In genomic region chr1:164874446-164874845, GRCm38 (mm10) we compare ENCODE assay signal across 23 mouse cellular contexts.
DNase-seq lines count a peak whose midpoint lies in the region; ATAC-seq and TF ChIP-seq lines count a peak whose summit lies in the region.
"Had no signal": no experiment of that assay in that cellular context is flagged by ENCODE, and none has a peak within 500 bp of the region (broad histone marks: within the 10 kb centered on the region; RNA-seq: fewer than 3 reads in every experiment).

No protein-coding gene starts in this region.

- no peak for TF ChIP-seq POLR2A in kidney, adult 2 months (IDR thresholded peaks at IDR 0.05; ENCODE audit: low read depth, low read length)

- peaks cover 8% of the 10 kb centered on the region; the same call in 1 of the 2 replicates for H3K4me1 ChIP-seq in kidney, adult 2 months (ENCODE audit: control insufficient read depth, insufficient read depth, low read length)
- no peaks in the 10 kb centered on the region for H3K4me1 ChIP-seq in kidney, embryonic 16.5 days (ENCODE audit: insufficient read depth, low read length)
- H3K4me1 ChIP-seq: embryonic facial prominence, embryonic 13.5 days; embryonic facial prominence, embryonic 15.5 days; forebrain, embryonic 10.5 days; forebrain, embryonic 12.5 days had no signal

- ATAC-seq in kidney, embryonic 16.5 days (ENCODE audit: low FRiP score, low TSS enrichment), result no peak
- ATAC-seq in megakaryocyte progenitor cell, adult 5-6 weeks (replicated peaks; ENCODE audit: poor library complexity), result no peak
- ATAC-seq: forebrain, embryonic 14.5 days; forebrain, embryonic 16.5 days had no signal

- DNase-seq in embryo, embryonic 10.5 days (ENCODE audit: low spot score), result peak; percentile 18
- no peak for DNase-seq in embryo, embryonic 9.5 days (ENCODE audit: extremely low spot score)
- DNase-seq in kidney, adult 2 months, result peak; percentile 78
- DNase-seq in kidney, postnatal 36 days, result peak; percentile 19 to 64
- DNase-seq in kidney, postnatal 14 days, result no peak
- DNase-seq: adrenal gland, adult 2 months; adrenal gland, postnatal 10 days; adrenal gland, postnatal 25 days; cerebellum, adult 11 months; cerebellum, adult 18-20 months; cerebellum, adult 8-10 months; cerebellum, adult 9-11 months; cerebellum, postnatal 14 days; cerebellum, postnatal 36 days had no signal

- peak overlapping the region; percentile 47; the same call in 1 of the 2 replicates for H3K27ac ChIP-seq in kidney, adult 2 months (ENCODE audit: insufficient read depth, low read depth, low read length)
- H3K27ac ChIP-seq in kidney, embryonic 16.5 days (ENCODE audit: low read length), result no peak overlapping the region
- H3K27ac ChIP-seq: embryonic facial prominence, embryonic 13.5 days; embryonic facial prominence, embryonic 15.5 days; forebrain, embryonic 10.5 days; forebrain, embryonic 12.5 days had no signal

- peaks cover 3% of the 10 kb centered on the region; the same call in 1 of the 2 replicates for H3K36me3 ChIP-seq in kidney, adult 2 months (ENCODE audit: control insufficient read depth, insufficient read depth, low read length)
- H3K36me3 ChIP-seq in kidney, embryonic 16.5 days (ENCODE audit: insufficient read depth, low read length), result no peaks in the 10 kb centered on the region
- H3K36me3 ChIP-seq: embryonic facial prominence, embryonic 13.5 days; embryonic facial prominence, embryonic 15.5 days; forebrain, embryonic 10.5 days; forebrain, embryonic 12.5 days had no signal

- 33% methylated on average over 2 of the region's 2 CpGs for WGBS in kidney, adult 2 months
- 36% methylated on average over 2 of the region's 2 CpGs for WGBS in kidney, embryonic 16.5 days

- H3K4me3 ChIP-seq in kidney, adult 2 months (ENCODE audit: insufficient read depth, low read depth, low read length), result no peak overlapping the region
- H3K4me3 ChIP-seq in kidney, embryonic 16.5 days (ENCODE audit: low read length), result no peak overlapping the region
- H3K4me3 ChIP-seq: embryonic facial prominence, embryonic 13.5 days; embryonic facial prominence, embryonic 15.5 days; erythroblast, embryonic 14.5 days; forebrain, embryonic 10.5 days; forebrain, embryonic 12.5 days had no signal

- no peak overlapping the region for H3K4me2 ChIP-seq in kidney, embryonic 16.5 days (replicated peaks; ENCODE audit: low read depth, low read length)
- H3K4me2 ChIP-seq: embryonic facial prominence, embryonic 13.5 days; embryonic facial prominence, embryonic 15.5 days; forebrain, embryonic 12.5 days had no signal

- no peak overlapping the region for H3K9ac ChIP-seq in kidney, embryonic 16.5 days (replicated peaks; ENCODE audit: low read length)
- H3K9ac ChIP-seq: embryonic facial prominence, embryonic 13.5 days; embryonic facial prominence, embryonic 15.5 days; forebrain, embryonic 12.5 days had no signal

- TF ChIP-seq CTCF in kidney, adult 2 months (conservative IDR thresholded peaks at IDR 0.05; ENCODE audit: insufficient read depth, insufficient read length, low read depth, low read length), result no peak

- H3K27me3 ChIP-seq in kidney, adult 2 months (replicated peaks; ENCODE audit: control insufficient read depth, insufficient read depth, low read length), result no peaks in the 10 kb centered on the region
- H3K27me3 ChIP-seq in kidney, embryonic 16.5 days (ENCODE audit: insufficient read depth, low read length), result no peaks in the 10 kb centered on the region
- H3K27me3 ChIP-seq: embryonic facial prominence, embryonic 13.5 days; embryonic facial prominence, embryonic 15.5 days; forebrain, embryonic 12.5 days had no signal

- no peaks in the 10 kb centered on the region for H3K9me3 ChIP-seq in kidney, embryonic 16.5 days (ENCODE audit: low read length)
- H3K9me3 ChIP-seq: embryonic facial prominence, embryonic 13.5 days; embryonic facial prominence, embryonic 15.5 days; forebrain, embryonic 10.5 days; forebrain, embryonic 12.5 days had no signal

Comparison
In these comparisons a context has a peak if more than half of its experiments do, and no peak if none do; other contexts are left out.
1. DNase-seq: peak in embryo, embryonic 10.5 days (single experiment), kidney, adult 2 months (single experiment) and kidney, postnatal 36 days (2 of 2); none in embryo, embryonic 9.5 days (single experiment) and kidney, postnatal 14 days (single experiment).